Mouse (Mus musculus) small intestine, adult 2 months (tissue): ENCODE data around the gene Olfr1012.

ENCODE experiments used
- CTCF ChIP-seq: fragments of 200-500 bp; IDR thresholded peaks from 2 replicates; pipeline ENCODE4 v1.5.1; 2012; ENCODE audit warnings: low read depth, mild to moderate bottlenecking, control low read depth, inconsistent platforms, low read length, moderate library complexity, mixed read lengths; ENCODE audit not compliant: insufficient replicate concordance, insufficient read length; ENCODE audit errors: extremely low read depth
- POLR2A ChIP-seq: fragments of 200-500 bp; IDR thresholded peaks from 2 replicates; pipeline ENCODE4 v1.6.1; 2012; ENCODE audit warnings: low read depth, mild to moderate bottlenecking, control low read depth, inconsistent platforms, low read length, moderate library complexity

DNA sequence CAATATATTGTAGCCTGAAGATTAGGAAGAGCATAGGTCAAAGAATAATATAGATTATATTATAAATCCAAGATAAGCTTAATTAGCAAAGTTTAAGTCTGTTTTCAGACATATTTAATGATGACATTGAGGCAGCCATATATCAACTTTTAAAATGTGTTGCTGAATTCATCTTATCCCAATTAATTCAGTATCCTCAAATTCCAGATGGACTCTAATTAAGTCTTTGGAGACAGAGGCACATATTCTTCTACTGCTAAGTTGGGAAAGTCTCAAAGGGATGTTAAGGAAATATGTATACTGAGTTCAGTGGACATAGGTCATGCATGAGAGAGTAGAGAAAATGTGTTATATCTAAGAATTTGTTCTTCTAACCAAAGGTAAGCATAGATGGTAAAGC lies 19.2 kb upstream of the Olfr1012 start, which contains the start of gene Olfr1015:
- TF ChIP-seq CTCF: no peak
- no peak for TF ChIP-seq POLR2A
